26 mouse cellular contexts compared by ENCODE assay signal in the genomic region with DNA sequence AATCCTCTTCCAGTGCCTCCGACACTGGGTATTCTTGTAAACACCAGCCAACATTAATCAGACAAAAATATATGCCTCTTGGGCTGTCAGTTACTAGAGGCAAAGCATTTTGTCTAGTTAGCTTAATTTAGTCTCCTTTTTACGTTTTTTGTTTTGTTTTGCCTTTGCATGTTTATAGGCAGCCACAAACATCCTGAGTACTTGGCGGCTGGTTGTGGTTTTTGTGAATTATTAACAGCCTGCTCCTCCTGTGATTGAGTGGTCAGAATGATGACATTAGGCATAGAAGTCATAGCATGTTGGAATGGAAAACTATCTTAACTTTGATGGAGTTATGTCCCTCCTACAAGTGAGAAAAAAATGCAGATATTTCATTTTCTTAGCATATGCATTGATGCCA. TPM values are rescaled to one million over a fixed set of nuclear protein-coding genes. Genes with fewer than 3 reads are reported as not detected.
DNase-seq lines count a peak whose midpoint lies in the region; ATAC-seq and TF ChIP-seq lines count a peak whose summit lies in the region.
"Had no signal": no experiment of that assay in that cellular context is flagged by ENCODE, and none has a peak within 500 bp of the region (broad histone marks: within the 10 kb centered on the region; RNA-seq: fewer than 3 reads in every experiment).

No protein-coding gene starts in this region.

- peak overlapping the region; percentile 68 for H3K27ac ChIP-seq in kidney, adult 2 months (ENCODE audit: insufficient read depth, low read depth, low read length)
- no peak overlapping the region for H3K27ac ChIP-seq in kidney, embryonic 14.5 days (ENCODE audit: low read depth, low read length)
- H3K27ac ChIP-seq in kidney, embryonic 16.5 days (ENCODE audit: low read length) = peak overlapping the region; percentile 69; the same call in 1 of the 2 replicates
- peak overlapping the region; percentile 31; the same call in 1 of the 2 replicates for H3K27ac ChIP-seq in lung, embryonic 16.5 days (ENCODE audit: low read length)
- H3K27ac ChIP-seq: forebrain, embryonic 10.5 days; forebrain, embryonic 13.5 days; heart, adult 2 months; heart, embryonic 10.5 days; heart, embryonic 13.5 days had no signal

- TF ChIP-seq CTCF in kidney, adult 2 months (conservative IDR thresholded peaks at IDR 0.05; ENCODE audit: insufficient read depth, insufficient read length, low read depth, low read length) = no peak

- H3K4me3 ChIP-seq in kidney, adult 2 months (ENCODE audit: insufficient read depth, low read depth, low read length) = no peak overlapping the region
- no peak overlapping the region for H3K4me3 ChIP-seq in kidney, embryonic 14.5 days (ENCODE audit: low read length)
- H3K4me3 ChIP-seq in kidney, embryonic 16.5 days (ENCODE audit: low read length) = no peak overlapping the region
- H3K4me3 ChIP-seq in lung, embryonic 16.5 days (ENCODE audit: low read length) = no peak overlapping the region
- H3K4me3 ChIP-seq: forebrain, embryonic 10.5 days; forebrain, embryonic 13.5 days; heart, adult 2 months; heart, embryonic 10.5 days; heart, embryonic 13.5 days had no signal

- no peaks in the 10 kb centered on the region for H3K36me3 ChIP-seq in kidney, adult 2 months (ENCODE audit: control insufficient read depth, insufficient read depth, low read length)
- no peaks in the 10 kb centered on the region for H3K36me3 ChIP-seq in kidney, embryonic 14.5 days (ENCODE audit: control insufficient read depth, insufficient read depth, low read length)
- H3K36me3 ChIP-seq in kidney, embryonic 16.5 days (ENCODE audit: insufficient read depth, low read length) = no peaks in the 10 kb centered on the region
- H3K36me3 ChIP-seq in lung, embryonic 16.5 days (ENCODE audit: control insufficient read depth, insufficient read depth, low read length) = no peaks in the 10 kb centered on the region
- H3K36me3 ChIP-seq: forebrain, embryonic 10.5 days; G1E; heart, embryonic 10.5 days; heart, embryonic 13.5 days had no signal

- no peaks in the 10 kb centered on the region; the same call in 1 of the 2 replicates for H3K4me1 ChIP-seq in kidney, adult 2 months (ENCODE audit: control insufficient read depth, insufficient read depth, low read length)
- H3K4me1 ChIP-seq in kidney, embryonic 14.5 days (ENCODE audit: control insufficient read depth, insufficient read depth, low read length) = no peaks in the 10 kb centered on the region
- 0 out of 2 replicates have a peak, but pooled peaks cover 3% of the 10 kb centered on the region for H3K4me1 ChIP-seq in kidney, embryonic 16.5 days (ENCODE audit: insufficient read depth, low read length)
- no peaks in the 10 kb centered on the region for H3K4me1 ChIP-seq in lung, embryonic 16.5 days (replicated peaks; ENCODE audit: control insufficient read depth, insufficient read depth, low read length)
- H3K4me1 ChIP-seq: forebrain, embryonic 10.5 days; forebrain, embryonic 13.5 days; heart, embryonic 10.5 days; heart, embryonic 13.5 days had no signal

- no peaks in the 10 kb centered on the region for H3K9me3 ChIP-seq in kidney, embryonic 14.5 days (ENCODE audit: control insufficient read depth, low read length)
- H3K9me3 ChIP-seq in kidney, embryonic 16.5 days (ENCODE audit: low read length) = no peaks in the 10 kb centered on the region
- H3K9me3 ChIP-seq in lung, embryonic 16.5 days (ENCODE audit: control insufficient read depth, low read length) = no peaks in the 10 kb centered on the region
- H3K9me3 ChIP-seq: forebrain, embryonic 10.5 days; forebrain, embryonic 13.5 days; G1E; heart, embryonic 10.5 days; heart, embryonic 13.5 days had no signal

- H3K9ac ChIP-seq in kidney, embryonic 14.5 days (ENCODE audit: low read depth, low read length) = no peak overlapping the region
- no peak overlapping the region for H3K9ac ChIP-seq in kidney, embryonic 16.5 days (replicated peaks; ENCODE audit: low read length)
- H3K9ac ChIP-seq in lung, embryonic 16.5 days (ENCODE audit: low read length) = no peak overlapping the region
- H3K9ac ChIP-seq: forebrain, embryonic 13.5 days; heart, embryonic 13.5 days had no signal

- no peak for TF ChIP-seq POLR2A in kidney, adult 2 months (IDR thresholded peaks at IDR 0.05; ENCODE audit: low read depth, low read length)

- no peak overlapping the region for H3K4me2 ChIP-seq in kidney, embryonic 14.5 days (replicated peaks; ENCODE audit: low read depth, low read length)
- H3K4me2 ChIP-seq in kidney, embryonic 16.5 days (replicated peaks; ENCODE audit: low read depth, low read length) = no peak overlapping the region
- no peak overlapping the region for H3K4me2 ChIP-seq in lung, embryonic 16.5 days (ENCODE audit: low read depth, low read length)
- H3K4me2 ChIP-seq: forebrain, embryonic 13.5 days; heart, embryonic 13.5 days had no signal

- no peak for ATAC-seq in kidney, embryonic 14.5 days (ENCODE audit: low FRiP score, low TSS enrichment)
- no peak for ATAC-seq in kidney, embryonic 16.5 days (ENCODE audit: low FRiP score, low TSS enrichment)
- no peak for ATAC-seq in lung, embryonic 16.5 days (ENCODE audit: low read depth)
- ATAC-seq: forebrain, embryonic 13.5 days; forebrain, embryonic 16.5 days; Patski had no signal

- DNase-seq in kidney, adult 2 months = peak; percentile 61
- no peak for DNase-seq in kidney, postnatal 4 days
- no peak for DNase-seq in lung, postnatal 10 days
- no peak for DNase-seq in layer of hippocampus, adult 11-12 months (ENCODE audit: low spot score)
- DNase-seq: adrenal gland, postnatal 10 days; adrenal gland, postnatal 36 days; B cell, adult 2 months; cerebellum, adult 18-20 months; cerebellum, adult 9-10 months; cerebellum, postnatal 14 days; gastrocnemius, postnatal 10 days; gastrocnemius, postnatal 36 days; heart, adult 2 months; heart, postnatal 14 days; heart, postnatal 4 days had no signal

- H3K27me3 ChIP-seq in kidney, adult 2 months (replicated peaks; ENCODE audit: control insufficient read depth, insufficient read depth, low read length) = no peaks in the 10 kb centered on the region
- H3K27me3 ChIP-seq in kidney, embryonic 14.5 days (ENCODE audit: control insufficient read depth, insufficient read depth, low read length) = no peaks in the 10 kb centered on the region
- no peaks in the 10 kb centered on the region; the same call in 1 of the 2 replicates for H3K27me3 ChIP-seq in kidney, embryonic 16.5 days (ENCODE audit: insufficient read depth, low read length)
- H3K27me3 ChIP-seq in lung, embryonic 16.5 days (ENCODE audit: control insufficient read depth, insufficient read depth, low read depth, low read length) = no peaks in the 10 kb centered on the region
- H3K27me3 ChIP-seq: CH12.LX; forebrain, embryonic 13.5 days; heart, embryonic 13.5 days; Patski had no signal

- WGBS in kidney, adult 2 months = 24% methylated on average over 3 of the region's 3 CpGs
- 66% methylated on average over 3 of the region's 3 CpGs for WGBS in kidney, embryonic 14.5 days
- 53% methylated on average over 3 of the region's 3 CpGs for WGBS in kidney, embryonic 16.5 days
- 48% methylated on average over 3 of the region's 3 CpGs for WGBS in lung, embryonic 16.5 days

RNA-seq across cellular contexts. Expression of gene Vegfd, which starts 2.6 kb away (rescaled TPM):
- polyA plus RNA-seq in kidney, adult 2 months (2012; rRNA removed) = 5.8 and 6.0 TPM in 2 replicates
- 16.0 and 19.3 TPM in 2 replicates for polyA plus RNA-seq in kidney, embryonic 14.5 days (2014; fragmentation: Nextera tagmentation; extraction: Ambion mirVana)
- polyA plus RNA-seq in kidney, embryonic 16.5 days (2015; fragmentation: Nextera tagmentation; extraction: Ambion mirVana) = 21.7 and 22.7 TPM in 2 replicates
- 56.4 and 58.4 TPM in 2 replicates for polyA plus RNA-seq in lung, embryonic 16.5 days (2015; fragmentation: Nextera tagmentation; extraction: Ambion mirVana)
- polyA plus RNA-seq: G1E had no signal

RNA-seq across cellular contexts. Expression of gene Piga, which starts 49.0 kb away (rescaled TPM):
- polyA plus RNA-seq in kidney, adult 2 months (2012; rRNA removed) = 3.2 and 3.8 TPM in 2 replicates
- 8.5 and 14.2 TPM in 2 replicates for polyA plus RNA-seq in kidney, embryonic 14.5 days (2014; fragmentation: Nextera tagmentation; extraction: Ambion mirVana)
- 13.6 and 14.7 TPM in 2 replicates for polyA plus RNA-seq in kidney, embryonic 16.5 days (2015; fragmentation: Nextera tagmentation; extraction: Ambion mirVana)
- polyA plus RNA-seq in lung, embryonic 16.5 days (2015; fragmentation: Nextera tagmentation; extraction: Ambion mirVana) = 20.3 and 22.0 TPM in 2 replicates
